Mouse (Mus musculus) liver, embryonic 15.5 days (tissue): ENCODE data around the gene Zic4. TPM values are rescaled to one million over a fixed set of nuclear protein-coding genes. Genes with fewer than 3 reads are reported as not detected.

Source experiments
- ATAC-seq: fragments of 200-750 bp; cut with Nextera tagmentation; 2 replicates; pipeline ENCODE4 v1.8.0; 2017; ENCODE audit warnings: moderate number of reproducible peaks, mild to moderate bottlenecking, moderate library complexity; ENCODE audit not compliant: insufficient read depth
- H3K27ac ChIP-seq: fragments of 300-500 bp; sonication (generic); replicated peaks from 2 replicates; pipeline ENCODE4 v1.5.1; 2015; ENCODE audit warnings: mild to moderate bottlenecking, inconsistent platforms
- H3K27me3 ChIP-seq: fragments of 300-500 bp; sonication (generic); 2 replicates; pipeline ENCODE4 v1.6.1; 2015; ENCODE audit warnings: mild to moderate bottlenecking, inconsistent platforms
- H3K36me3 ChIP-seq: fragments of 300-500 bp; sonication (generic); replicated peaks from 2 replicates; pipeline ENCODE4 v1.6.1; 2015; ENCODE audit warnings: moderate library complexity, mild to moderate bottlenecking, inconsistent platforms
- H3K4me1 ChIP-seq: fragments of 300-500 bp; sonication (generic); replicated peaks from 2 replicates; pipeline ENCODE4 v1.6.1; 2015; ENCODE audit warnings: inconsistent platforms
- H3K4me2 ChIP-seq: fragments of 300-500 bp; sonication (generic); 2 replicates; pipeline ENCODE4 v1.6.1; 2015; ENCODE audit warnings: moderate library complexity, mild to moderate bottlenecking, inconsistent platforms
- H3K4me3 ChIP-seq: fragments of 300-500 bp; sonication (generic); replicated peaks from 2 replicates; pipeline ENCODE4 v1.5.1; 2015; ENCODE audit warnings: mild to moderate bottlenecking, inconsistent platforms
- H3K9ac ChIP-seq: fragments of 300-500 bp; sonication (generic); 2 replicates; pipeline ENCODE4 v1.6.1; 2015; ENCODE audit warnings: moderate library complexity, mild to moderate bottlenecking, inconsistent platforms
- H3K9me3 ChIP-seq: fragments of 300-500 bp; sonication (generic); replicated peaks from 2 replicates; pipeline ENCODE4 v1.6.1; 2016; ENCODE audit warnings: inconsistent platforms
- WGBS: fragments of 180-500 bp; shearing (Covaris S2); methylation state at CpG from one replicate; pipeline ENCODE4 v1.1.7; 2015; ENCODE audit warnings: mixed read lengths; ENCODE audit not compliant: insufficient replicate concordance; 5-methylcytosine and 5-hydroxymethylcytosine counted together
- polyA plus RNA-seq: library from polyadenylated mRNA; unstranded; fragments of >200 nt; fragmentation: Nextera tagmentation; extraction: Ambion mirVana; gene quantifications from 2 replicates; pipeline ENCODE4 v1.2.1, GENCODE M21; 2015

Zic4 gene
- polyA plus RNA-seq, 1 experiment from 2014 or later = not detected

DNA sequence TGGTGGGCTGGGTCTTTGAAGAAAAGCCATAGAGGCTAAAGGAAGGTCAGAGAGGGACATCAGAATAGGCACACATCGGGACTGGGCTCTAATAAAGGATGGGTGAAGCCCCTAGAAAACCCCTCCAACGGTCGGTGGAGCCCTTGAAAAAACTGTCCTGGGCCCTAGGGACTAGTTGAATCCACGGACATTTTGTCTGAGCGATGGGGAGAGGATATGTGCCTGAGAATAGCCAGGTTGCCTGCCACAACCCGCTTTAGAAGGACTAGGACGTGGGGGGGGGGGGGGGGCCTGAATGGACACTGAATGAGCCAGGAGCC is 7.0 kb upstream of the Zic4 start:
- Histone ChIP-seq H3K4me2 (no peak overlapping the region), H3K27me3 (peaks cover 92% of the 10 kb centered on the region), H3K36me3 (no peaks in the 10 kb centered on the region), H3K9me3 (no peaks in the 10 kb centered on the region), H3K4me3 (no peak overlapping the region), H3K4me1 (no peaks in the 10 kb centered on the region), H3K9ac (no peak overlapping the region), H3K27ac (no peak overlapping the region)
- 2% methylated on average over 7 of the region's 7 CpGs for WGBS
- no peak for ATAC-seq

DNA sequence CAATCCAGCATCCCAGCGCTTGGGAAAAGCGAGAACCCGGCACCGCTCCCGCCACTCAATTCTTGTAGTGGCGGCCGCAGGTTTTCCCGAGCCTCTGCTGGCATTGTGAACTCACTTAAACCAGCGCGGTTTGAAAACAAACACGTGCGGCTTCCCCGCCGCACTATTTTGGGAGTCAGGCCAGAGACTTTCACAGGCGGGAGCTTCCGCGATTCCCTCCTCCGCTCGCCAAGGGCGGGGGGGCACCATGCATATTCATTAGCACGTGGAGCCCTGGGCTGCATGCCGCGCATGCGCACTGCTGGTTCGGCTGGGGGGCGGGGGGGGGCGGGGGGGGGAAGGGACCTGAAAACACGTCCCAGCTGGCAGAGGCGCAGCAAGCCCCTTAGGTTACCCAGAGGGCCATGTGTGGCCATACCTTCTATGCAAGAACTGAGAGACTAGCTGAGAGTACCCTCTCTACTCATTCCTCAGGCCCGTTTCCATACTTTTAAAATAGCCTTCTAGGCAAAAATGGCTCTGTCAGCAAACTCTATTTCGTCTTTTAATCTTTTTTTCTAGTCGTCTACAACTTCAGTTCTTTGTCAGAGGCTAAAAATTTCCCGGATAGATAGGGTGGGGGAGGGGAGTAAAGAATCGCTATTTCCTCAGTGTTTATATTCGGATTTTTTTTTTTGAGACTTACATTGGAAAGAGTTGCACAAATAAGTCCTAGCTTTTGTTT is 6.4 kb upstream of the Zic4 start:
- Histone ChIP-seq H3K9ac (no peak overlapping the region), H3K27me3 (peaks cover 92% of the 10 kb centered on the region), H3K9me3 (no peaks in the 10 kb centered on the region), H3K27ac (no peak overlapping the region), H3K4me1 (no peaks in the 10 kb centered on the region), H3K4me2 (no peak overlapping the region), H3K36me3 (no peaks in the 10 kb centered on the region), H3K4me3 (no peak overlapping the region)
- 3% methylated on average over 35 of the region's 35 CpGs for WGBS
- no peak for ATAC-seq

DNA sequence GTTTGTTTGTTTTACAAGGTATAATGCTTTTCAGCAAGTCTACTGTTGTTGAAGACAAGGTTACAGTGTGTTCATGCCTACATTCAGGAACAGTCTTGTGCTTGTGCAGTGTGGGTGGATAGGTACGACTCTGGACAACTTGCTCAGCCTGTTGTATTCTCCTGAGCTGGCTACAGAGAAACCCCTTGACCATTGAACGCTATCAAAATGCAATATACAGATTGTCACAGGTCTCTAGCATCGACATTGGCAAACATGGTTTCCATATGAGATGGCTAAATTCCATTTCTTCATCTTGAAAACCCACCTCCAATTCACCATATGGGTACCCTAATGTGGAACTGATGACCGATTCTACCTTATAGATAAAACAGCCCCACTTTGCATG is 5.9 kb upstream of the Zic4 start:
- Histone ChIP-seq H3K27ac (no peak overlapping the region), H3K4me1 (no peaks in the 10 kb centered on the region), H3K9ac (no peak overlapping the region), H3K4me3 (no peak overlapping the region), H3K4me2 (no peak overlapping the region), H3K27me3 (peaks cover 92% of the 10 kb centered on the region), H3K9me3 (no peaks in the 10 kb centered on the region), H3K36me3 (no peaks in the 10 kb centered on the region)
- 8% methylated on average over 4 of the region's 4 CpGs for WGBS
- no peak for ATAC-seq

DNA sequence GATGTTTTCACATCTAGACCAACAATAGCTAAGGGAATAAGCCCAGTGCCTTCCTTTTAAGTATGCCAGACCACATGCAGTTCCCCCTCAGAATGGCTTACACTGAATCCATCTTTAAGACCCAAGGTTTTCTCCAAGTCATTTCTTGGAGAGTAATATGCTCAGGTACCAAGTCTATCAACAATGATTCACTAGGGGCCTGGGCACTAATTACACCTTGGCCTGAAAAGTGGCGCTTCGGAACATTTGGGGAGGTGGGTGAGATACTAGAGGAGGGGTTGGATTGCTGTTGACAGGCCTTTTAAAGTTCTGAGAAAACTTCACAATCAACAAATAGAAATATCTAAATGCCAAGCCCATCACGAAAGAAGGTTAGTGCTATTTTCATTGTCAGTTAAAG is 4.9 kb upstream of the Zic4 start:
- Histone ChIP-seq H3K4me3 (no peak overlapping the region), H3K27me3 (peaks cover 92% of the 10 kb centered on the region), H3K4me2 (no peak overlapping the region), H3K9me3 (no peaks in the 10 kb centered on the region), H3K4me1 (peaks cover 6% of the 10 kb centered on the region), H3K27ac (no peak overlapping the region), H3K36me3 (no peaks in the 10 kb centered on the region), H3K9ac (no peak overlapping the region)
- WGBS = 8% methylated on average over 3 of the region's 3 CpGs
- ATAC-seq = no peak

DNA sequence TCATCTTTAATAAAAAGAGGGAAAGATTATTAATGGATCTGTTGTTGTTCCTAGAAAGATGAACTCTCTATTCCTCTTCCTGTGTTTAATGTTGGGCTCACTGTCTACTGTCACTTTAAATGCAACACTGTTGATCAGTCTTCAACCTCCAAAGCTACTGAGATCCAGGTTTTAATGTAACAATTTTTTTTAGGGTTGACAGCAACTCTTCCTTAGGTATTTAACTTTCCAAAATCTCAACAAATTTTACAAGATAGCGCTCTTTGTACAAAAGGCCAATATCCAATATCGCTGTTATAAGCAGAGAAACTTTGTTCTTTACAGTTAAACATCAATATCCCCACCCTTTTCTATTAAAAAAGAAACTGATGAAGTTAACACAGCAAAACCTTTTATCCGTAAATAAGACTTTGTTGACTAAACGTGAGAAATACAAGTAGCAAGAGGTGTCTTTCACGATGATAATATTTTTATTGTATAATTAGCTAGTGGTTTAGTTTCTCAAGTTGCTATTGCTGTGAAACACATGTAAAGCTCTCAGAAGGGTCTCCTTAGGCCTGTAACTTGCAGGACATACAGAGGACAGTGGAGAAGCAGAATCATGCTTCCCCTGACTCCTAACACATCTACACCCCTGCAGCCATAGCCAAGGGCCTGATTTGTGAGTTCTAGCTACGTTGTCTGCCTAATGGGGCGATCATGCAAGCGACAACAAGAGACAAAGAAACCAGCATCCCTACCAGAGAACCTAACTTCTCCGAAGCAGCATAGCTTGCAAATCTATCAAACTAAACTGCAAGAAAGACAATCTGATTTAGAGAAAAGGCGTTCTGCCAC is 3.1 kb upstream of the Zic4 start:
- peaks cover 92% of the 10 kb centered on the region for H3K27me3 ChIP-seq
- 7% methylated on average over 10 of the region's 10 CpGs for WGBS
- H3K4me2 ChIP-seq = no peak overlapping the region
- H3K4me3 ChIP-seq = no peak overlapping the region
- no peak overlapping the region for H3K9ac ChIP-seq
- no peaks in the 10 kb centered on the region for H3K9me3 ChIP-seq
- H3K27ac ChIP-seq = no peak overlapping the region
- ATAC-seq = no peak
- no peaks in the 10 kb centered on the region for H3K36me3 ChIP-seq
- peaks cover 7% of the 10 kb centered on the region for H3K4me1 ChIP-seq

DNA sequence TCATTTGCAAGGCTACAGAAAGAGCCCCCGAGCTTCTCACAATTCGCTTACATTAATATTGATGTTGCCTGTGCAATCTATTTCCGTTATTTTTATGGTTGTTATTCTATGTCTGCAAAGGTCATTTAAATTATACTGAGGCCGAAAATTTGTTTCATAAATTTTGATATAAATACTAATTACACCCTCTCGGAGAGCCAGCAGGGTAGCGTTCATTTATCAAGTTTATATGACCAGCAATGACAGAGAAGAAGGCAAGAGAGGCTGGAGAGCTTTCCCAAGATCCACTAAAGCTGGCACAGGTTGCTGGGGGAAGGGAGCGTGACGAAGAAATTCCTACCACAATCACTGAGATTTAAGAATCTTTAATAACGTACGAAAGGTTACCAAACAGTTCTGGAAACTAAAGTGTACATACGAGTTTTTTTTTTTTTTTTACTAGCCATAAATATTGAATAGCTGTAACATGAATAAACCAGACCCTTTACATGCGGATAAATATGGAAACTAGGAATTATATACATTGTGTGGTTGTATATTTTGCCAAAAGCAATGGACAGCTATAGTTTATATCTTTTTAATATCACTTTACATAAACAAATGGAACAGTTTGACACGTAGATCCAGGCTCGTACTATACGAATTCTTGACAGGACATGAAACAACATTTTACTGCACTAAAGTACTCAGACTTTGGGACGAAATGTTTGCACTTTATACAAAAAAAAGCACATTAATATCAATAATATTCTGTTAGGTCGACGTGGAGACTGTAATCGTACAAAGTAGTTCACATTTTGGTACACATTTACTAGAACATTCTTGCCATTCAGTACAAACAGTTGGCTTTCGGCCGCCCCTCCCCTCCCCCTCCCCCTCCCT is 1.8 kb upstream of the Zic4 start:
- Histone ChIP-seq H3K9ac (no peak overlapping the region), H3K9me3 (no peaks in the 10 kb centered on the region), H3K36me3 (no peaks in the 10 kb centered on the region), H3K4me3 (no peak overlapping the region), H3K27ac (no peak overlapping the region), H3K4me1 (peaks cover 16% of the 10 kb centered on the region), H3K27me3 (peaks cover 92% of the 10 kb centered on the region), H3K4me2 (no peak overlapping the region)
- WGBS = 5% methylated on average over 21 of the region's 21 CpGs
- no peak for ATAC-seq

DNA sequence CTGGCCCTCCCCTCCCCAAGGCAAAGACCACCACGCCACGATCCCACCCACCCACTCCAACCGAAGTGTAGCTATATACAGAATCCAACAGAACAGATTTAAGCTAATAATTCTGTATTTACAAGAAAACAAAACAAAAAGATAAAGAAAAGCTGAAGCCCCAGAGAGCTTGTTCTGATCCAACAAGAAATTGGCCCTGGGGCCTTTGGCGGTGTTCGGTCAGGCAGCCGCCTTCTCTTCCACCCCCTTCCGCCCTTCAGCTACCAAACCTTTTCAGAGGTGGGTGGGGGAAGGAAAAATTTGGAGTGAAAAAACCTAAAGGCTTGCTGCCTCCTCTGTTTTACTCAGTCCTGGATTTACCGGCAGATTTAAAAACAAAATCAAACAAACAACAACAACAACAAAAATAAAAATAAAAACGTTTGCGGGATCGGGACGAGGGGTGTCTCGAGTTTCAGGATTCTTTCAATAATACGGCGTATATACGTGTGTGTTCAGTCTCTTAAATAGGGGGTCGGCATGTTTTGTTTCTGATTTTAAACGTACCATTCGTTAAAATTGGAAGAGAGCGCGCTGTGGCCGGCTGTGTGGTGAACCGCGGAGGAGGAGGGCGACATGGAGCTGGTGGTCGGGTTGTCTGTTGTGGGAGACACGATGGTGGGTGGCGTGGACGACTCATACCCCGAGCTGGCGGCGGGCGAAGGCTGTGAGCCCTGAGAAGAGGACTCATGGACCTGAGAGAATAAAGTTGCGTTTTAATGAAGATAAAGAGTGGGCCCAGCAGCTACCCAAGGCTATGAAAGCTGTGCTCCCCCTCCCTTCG is 969 bp upstream of the Zic4 start:
- peak overlapping the region; percentile 29; the same call in 1 of the 2 replicates for H3K4me3 ChIP-seq
- H3K27ac ChIP-seq = no peak overlapping the region
- H3K9me3 ChIP-seq = no peaks in the 10 kb centered on the region
- no peak overlapping the region for H3K4me2 ChIP-seq
- no peaks in the 10 kb centered on the region for H3K36me3 ChIP-seq
- 1% methylated on average over 35 of the region's 35 CpGs for WGBS
- no peak overlapping the region for H3K9ac ChIP-seq
- H3K4me1 ChIP-seq = peaks cover 16% of the 10 kb centered on the region
- ATAC-seq = no peak
- peaks cover 92% of the 10 kb centered on the region for H3K27me3 ChIP-seq

DNA sequence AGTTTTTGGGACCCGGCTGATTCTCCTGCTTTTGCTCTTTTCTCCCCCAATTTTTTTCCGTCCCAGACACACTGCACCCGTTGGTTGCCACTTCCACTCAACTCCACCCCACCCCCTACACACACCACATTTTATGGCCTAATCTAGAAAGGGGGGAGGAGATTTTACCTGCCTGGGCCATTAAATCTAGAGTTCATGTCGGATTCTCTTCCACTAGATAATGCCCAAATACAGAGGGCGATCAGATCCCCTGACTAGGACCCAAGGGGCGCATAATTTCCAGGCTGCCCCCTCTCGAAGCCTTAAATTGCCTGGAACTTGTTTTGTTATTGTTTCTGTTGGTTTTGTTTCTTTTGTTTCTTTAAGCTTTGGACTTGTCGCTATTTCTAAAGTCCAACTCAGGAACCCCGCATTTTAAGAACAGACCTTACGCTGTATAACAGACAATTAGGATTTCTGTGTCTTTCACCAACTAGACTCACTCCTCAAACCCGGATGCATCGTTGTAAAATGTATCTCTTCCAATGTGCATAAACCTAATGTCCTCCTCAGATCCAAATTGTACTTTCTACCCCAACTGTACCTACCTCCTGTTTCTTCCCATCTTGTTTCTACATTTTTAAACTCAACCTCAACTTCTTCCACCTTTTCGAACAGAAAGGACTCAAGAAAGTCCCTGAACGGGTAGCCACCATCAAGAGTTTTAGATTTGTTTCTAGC is 958 bp downstream of the Zic4 start:
- Histone ChIP-seq H3K27ac (no peak overlapping the region), H3K4me2 (no peak overlapping the region), H3K4me3 (no peak overlapping the region), H3K36me3 (no peaks in the 10 kb centered on the region), H3K4me1 (peaks cover 16% of the 10 kb centered on the region), H3K9ac (no peak overlapping the region), H3K27me3 (peaks cover 93% of the 10 kb centered on the region), H3K9me3 (no peaks in the 10 kb centered on the region)
- WGBS = 6% methylated on average over 14 of the region's 14 CpGs
- no peak for ATAC-seq

DNA sequence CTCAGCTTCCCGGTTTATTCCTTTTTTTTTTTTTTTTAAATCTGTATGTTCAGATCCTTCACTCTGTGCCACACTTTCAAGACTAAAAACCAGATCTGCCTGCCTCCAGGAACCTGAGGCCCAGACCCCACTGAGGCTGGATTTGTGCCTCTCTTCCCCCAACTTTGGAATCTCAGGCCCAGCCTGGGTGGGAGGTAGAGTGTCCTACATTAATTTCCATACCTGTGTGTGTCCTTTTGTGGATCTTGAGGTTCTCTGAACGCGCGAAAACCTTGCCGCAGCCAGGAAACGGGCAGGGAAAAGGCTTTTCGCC is 1.6 kb downstream of the Zic4 start:
- no peaks in the 10 kb centered on the region for H3K9me3 ChIP-seq
- H3K36me3 ChIP-seq = no peaks in the 10 kb centered on the region
- H3K9ac ChIP-seq = no peak overlapping the region
- ATAC-seq = no peak
- no peak overlapping the region for H3K4me2 ChIP-seq
- 1% methylated on average over 7 of the region's 7 CpGs for WGBS
- peaks cover 16% of the 10 kb centered on the region for H3K4me1 ChIP-seq
- no peak overlapping the region for H3K4me3 ChIP-seq
- peaks cover 98% of the 10 kb centered on the region for H3K27me3 ChIP-seq
- no peak overlapping the region for H3K27ac ChIP-seq
